Mouse (Mus musculus) left cerebral cortex, adult 9 months (tissue): ENCODE results near the gene Fkbp11.
A peak's percentile ranks its signal among the peaks of the same experiment; 100 is the strongest.

Source experiments
- DNase-seq, 2 experiments: peaks; one replicate each; pipeline ENCODE4 v3.0.0; 2022; ENCODE audit warnings: low spot score in 2 of 2

Gene Fkbp11

DNA sequence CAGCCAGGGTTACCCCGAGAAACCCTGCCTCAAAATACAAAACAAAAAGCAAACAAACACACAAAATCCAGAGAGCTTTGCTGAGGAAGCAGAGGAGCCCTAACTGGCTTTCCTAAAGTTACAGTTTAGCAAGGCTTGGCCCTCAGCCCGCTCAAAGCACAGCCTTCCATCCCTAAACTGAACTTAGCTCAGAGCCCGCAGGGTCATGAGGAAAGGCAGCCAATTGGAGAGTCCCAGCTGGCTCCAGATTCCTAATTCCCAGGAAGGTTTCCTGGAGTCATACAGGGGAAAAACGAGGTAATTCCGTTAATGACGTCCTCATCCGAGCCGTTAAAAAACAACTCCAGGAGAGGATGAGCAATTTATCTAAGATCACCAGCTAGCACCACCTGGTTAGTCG, 32.3 kb downstream of the Fkbp11 start:
- DNase-seq: no peak

DNA sequence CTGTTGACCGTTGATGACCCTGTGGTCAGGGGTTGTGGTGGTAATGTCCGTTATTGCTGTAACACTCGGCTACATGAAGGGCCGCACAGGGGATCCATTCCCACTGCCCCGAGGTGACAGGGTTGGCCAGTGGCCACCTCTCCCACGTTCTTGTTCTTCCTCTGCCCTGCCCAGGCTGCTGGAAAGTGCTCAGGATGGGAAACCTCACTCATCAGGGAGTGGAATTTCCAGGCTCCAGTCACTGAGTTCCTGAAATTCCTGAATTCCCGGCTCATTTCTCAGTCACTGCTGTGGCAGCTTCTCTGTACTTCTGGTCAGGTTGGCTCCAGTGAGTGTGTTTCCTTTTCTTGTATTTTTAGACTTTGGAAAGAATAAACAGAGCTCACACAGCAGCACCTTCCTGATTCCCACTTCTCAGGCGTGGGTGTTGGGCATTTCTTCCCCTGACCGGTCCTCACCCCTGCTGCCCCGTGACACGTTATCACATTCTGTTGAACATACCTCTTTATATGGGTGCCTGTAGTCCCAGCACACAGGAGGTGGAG, 35.8 kb downstream of the Fkbp11 start:
- no peak for DNase-seq

DNA sequence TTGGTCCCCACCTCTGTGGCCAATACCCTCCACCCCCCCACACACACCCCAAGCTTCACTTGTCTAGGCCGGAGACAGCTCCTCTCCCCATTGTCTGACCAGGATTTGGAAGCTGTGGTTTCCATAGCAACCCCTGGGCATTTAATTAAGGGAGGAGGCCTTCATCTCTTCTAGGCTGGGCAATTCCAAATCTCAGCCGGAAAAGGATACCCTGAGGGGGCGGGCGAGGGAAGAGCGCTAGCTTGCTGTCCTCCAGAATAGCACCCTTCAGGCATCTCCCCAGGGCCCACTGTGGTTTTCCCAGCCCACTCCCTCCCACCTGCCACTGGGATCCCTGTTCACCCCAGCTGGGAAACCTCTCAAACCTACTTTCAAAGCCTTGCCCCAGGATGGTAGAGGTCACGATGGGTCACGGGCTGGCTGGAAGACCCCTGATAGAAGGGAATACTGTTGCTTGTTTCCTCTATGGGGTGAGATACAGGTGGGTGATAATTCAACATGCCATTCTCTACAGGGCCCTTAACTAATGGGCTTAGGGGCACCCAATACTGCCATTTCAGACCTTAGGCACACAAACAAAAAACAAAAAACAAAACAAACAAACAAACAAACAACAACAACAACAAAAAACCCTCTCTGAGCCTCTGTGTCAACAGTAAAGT, 36.4 kb downstream of the Fkbp11 start:
- DNase-seq: peak in 1 of 2 experiments; percentile 42

DNA sequence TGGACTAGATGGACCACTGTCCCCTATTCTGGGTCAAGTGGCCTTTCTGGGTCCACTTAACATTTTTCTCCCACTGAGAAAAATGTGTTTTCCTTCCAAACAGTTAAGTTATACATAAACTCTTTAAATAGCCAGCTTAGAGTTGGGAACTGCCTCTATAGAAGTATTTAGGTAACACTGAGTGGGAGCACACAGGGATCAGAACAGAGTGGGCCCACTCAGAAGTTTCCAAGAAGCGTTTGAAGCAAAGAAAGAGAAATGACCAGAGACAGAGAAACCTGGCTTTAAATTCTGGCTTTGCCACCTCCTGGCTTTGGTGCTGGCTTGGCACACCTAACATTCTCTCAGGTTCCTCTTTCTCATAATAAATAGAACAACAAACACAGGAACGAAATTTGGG, 38.3 kb downstream of the Fkbp11 start:
- DNase-seq: no peak

DNA sequence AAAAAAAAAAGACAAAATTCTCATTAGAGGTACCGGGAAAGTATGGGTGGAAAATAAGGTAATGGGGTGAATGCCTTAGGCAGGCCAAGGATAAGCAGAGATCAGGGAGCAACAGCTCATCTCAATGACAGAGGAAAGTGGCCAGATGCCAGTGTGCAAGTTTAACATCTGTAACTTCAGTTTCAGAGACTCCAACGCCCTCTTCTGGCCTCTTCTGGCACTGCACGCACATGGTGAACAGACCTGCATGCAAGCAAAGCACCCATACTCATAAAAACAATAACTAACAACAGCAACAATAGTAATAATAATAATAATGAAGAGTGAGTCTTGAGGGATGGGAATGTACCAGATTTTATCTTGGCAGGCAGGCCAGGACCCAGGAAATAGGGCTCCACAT, 42.1 kb downstream of the Fkbp11 start:
- no peak for DNase-seq

DNA sequence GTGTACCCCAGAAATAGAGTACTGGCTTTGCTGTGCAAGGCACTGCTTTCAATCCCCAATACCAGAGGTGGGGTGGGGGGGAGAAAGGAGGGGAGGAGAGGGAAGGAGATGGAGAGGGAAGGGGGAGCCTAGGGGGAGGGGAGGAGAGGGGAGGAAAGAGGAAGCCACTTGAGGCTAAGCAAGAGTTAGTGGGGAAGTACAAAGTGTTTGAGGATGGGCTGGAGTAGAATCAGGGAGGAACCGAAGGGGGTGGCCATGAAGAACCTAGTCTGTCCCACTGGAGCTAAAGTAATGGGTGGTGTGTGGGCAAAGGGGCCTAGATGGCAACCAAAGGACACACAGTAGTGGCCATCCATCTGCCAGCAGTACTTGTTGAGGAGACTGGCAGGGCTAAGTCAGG, 44.3 kb downstream of the Fkbp11 start:
- no peak for DNase-seq

DNA sequence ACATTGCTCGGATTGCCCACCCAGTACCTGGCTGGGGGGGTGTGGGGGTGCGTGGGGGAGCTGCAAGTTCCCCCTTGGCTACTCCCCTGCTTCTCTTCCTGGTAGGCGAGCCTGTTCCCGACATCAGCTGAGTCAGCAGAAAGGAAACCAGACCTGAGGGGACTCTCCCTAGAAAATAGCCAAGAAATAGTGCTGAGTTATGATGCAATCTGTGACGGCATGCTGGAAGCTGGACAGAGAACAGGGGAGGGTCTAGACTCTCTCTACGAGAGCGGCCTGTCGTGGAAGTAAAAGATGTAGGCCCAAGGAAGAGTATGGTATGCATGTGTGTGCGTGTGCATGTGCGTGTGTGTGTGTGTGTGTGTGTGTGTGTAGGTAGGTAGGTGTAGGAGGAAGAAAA, 44.8 kb downstream of the Fkbp11 start:
- DNase-seq: no peak

DNA sequence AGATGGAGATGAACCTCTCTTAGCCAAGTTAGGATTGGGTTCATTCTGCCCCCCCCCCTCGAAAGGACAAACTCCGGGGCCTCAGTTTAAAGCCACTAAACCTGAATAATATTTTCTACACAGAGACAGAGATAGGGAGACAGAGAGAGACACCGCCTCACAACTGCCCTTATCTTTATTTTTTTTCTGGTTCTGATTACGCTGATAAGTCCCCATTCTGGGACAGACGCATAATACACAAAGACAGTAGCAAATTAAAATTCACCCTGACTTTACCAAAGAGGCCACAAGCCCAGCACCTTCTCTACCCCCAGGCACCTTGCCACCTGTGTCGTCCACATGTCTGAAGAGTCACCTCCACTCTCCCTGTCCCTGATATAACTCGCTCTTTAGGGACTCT, 46.4 kb downstream of the Fkbp11 start:
- no peak for DNase-seq

DNA sequence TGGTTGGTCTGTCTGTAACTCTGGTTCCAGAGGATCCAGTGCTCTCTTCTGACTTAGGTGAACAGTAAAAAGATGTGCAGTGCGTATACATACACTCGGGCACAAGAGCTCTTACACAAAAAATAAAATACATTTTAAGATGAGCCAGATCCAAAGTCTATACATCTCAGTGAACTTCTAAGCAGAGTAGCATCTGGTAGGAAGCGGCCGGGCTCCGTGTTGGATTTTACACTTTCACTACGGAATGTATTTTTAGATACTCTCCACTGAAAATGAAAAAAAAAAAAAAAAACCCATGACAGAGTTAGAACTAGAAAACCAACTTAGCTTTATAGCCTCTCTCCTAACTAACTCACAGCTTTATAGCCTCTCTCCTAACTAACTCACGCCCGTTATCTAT, 47.3 kb downstream of the Fkbp11 start:
- no peak for DNase-seq

DNA sequence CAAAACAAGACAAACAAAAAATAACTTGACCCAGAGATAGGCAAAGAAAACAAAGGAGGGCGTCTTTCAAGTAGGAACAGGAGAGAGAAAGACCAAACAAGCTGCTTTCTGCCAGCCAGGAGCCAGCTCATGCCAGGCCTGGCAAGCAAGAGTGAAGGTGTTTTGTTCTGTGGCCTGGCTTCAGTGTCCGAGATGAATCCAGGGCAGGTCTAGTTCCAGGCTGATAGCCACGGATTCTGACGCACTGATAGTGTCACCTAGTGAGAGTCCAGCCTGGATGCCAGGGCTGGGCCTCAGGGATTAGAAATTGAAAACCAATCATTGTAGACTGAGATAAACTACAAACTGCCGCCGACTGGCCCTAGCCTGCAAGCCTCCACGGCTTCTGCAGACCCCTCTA, 50.0 kb downstream of the Fkbp11 start:
- no peak for DNase-seq

DNA sequence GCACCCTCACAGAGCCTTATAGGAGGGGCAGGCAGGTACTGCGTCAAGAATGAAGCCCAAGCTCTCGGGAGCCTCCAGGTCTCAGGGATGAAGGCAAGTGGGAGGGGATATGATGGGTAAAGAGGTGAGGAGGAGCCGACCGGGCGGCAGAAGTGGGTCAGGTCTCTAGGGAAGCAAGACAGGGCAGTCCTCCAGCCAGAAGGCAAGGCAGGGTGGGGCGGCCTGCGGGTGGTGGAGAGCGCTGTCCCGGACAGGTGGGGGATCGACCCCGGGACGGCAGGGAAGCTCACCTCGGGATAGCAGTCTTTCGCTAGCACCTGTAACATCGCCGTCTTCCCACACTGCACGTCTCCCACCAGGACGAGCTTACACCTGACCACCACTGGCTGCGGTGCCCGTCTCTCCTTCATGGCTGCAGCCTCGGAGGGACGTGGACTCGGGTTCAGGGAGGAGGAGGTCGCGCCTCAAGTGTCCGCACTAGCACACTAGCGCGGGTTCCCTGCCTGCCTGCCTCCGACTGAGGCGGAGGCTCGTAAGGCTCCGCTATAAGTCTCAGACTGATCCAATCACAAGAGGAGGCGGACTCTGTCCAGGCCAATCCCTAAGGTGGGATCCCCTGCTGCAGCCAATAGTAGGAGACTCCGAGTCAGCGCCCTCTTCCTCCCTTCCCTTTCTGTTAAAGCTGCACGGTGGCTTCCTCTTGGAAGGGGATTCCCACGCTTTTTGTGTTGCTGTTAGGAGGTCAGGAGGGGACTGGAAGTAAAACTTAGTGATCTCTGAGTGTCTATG, 50.9 kb downstream of the Fkbp11 start, which contains the start of gene Rnd1:
Rnd1 (minus strand) TSS at position 522 of the 789 bp plus-strand sequence.
- peak; percentile 76 to 92 for DNase-seq

DNA sequence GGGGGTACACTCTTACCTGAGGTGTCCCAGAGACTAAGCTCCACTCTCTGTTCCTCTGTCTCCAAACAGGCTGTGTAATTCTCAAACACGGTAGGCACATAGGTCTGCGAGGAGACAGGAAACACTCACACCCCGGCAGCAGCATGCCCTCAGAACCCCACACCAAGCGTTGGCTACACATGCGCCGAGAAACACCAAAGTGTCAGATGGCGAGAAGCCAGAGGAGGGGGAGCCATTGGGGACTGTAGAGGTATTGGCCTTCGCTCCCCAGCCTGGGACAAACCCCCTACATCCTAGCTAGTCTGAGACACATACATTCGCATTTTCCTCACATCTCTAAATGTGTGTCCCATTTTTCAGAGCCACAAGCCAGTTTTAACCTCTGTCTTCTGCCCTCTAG, 51.5 kb downstream of the Fkbp11 start:
- no peak for DNase-seq

DNA sequence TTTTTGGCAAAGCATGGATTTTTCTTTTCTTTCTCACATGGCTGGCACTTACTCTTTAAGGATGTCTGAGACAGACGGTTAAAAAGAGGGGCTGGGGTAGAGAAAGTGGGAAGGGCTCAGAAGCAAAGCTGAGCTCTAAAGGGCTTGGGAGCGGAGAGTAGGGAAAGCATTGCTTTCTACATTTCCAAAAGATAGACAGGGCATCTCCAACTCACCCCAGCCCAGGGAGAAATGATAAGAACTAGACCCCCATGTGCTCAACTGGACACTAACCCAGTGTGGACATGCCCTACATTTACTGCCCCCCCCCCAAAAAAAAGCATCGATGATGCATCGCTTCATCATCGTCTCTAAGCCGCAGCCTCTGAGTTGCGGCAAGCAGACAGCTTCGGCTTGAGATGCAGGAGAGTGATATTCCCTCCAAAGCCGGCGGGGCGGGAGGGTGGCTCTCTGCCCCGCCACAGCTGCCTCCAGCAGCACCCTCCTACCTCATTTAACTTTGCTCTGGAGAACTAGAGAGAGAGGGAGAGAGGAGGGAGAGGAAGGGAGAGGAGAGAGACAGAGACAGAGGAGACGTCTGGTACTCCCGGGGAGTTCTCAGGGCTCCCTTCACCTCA, 52.3 kb downstream of the Fkbp11 start:
- DNase-seq: no peak

DNA sequence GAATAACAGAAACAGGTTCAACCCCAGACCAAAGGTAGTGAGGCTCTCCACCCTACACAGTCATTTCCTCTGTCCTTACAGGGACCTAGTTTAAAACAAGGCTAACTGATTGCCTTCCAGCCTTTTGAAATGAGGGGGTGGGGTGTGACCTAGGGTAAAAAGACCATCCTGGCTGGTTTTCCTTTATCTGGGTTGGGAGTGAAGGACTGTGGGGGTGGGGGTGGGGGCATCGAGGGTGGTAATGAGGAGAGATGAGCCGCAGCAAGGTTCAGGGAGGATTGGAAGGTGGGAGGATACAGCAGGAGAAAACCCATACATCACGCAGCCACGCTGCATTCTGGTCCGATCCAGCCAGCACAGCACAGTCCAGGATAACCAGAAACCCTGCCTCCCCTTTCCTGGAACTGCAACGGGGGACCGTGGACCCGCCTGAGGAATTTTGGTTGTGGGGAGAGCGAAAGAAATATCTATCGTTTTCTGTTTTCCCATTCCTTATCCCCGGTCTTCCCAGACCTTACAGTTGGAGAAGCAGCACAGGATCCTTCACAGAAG, 52.9 kb downstream of the Fkbp11 start:
- DNase-seq: no peak
